Mouse (Mus musculus): Measurements from ENCODE around the gene Osbpl6. TPM values are rescaled to one million over a fixed set of nuclear protein-coding genes. Genes with fewer than 3 reads are reported as not detected.
A peak's percentile ranks its signal among the peaks of the same experiment; 100 is the strongest.

The Osbpl6 gene
- polyA plus RNA-seq (2015; fragmentation: Nextera tagmentation; extraction: Ambion mirVana), result 23.1 and 28.7 TPM in 2 replicates

DNA sequence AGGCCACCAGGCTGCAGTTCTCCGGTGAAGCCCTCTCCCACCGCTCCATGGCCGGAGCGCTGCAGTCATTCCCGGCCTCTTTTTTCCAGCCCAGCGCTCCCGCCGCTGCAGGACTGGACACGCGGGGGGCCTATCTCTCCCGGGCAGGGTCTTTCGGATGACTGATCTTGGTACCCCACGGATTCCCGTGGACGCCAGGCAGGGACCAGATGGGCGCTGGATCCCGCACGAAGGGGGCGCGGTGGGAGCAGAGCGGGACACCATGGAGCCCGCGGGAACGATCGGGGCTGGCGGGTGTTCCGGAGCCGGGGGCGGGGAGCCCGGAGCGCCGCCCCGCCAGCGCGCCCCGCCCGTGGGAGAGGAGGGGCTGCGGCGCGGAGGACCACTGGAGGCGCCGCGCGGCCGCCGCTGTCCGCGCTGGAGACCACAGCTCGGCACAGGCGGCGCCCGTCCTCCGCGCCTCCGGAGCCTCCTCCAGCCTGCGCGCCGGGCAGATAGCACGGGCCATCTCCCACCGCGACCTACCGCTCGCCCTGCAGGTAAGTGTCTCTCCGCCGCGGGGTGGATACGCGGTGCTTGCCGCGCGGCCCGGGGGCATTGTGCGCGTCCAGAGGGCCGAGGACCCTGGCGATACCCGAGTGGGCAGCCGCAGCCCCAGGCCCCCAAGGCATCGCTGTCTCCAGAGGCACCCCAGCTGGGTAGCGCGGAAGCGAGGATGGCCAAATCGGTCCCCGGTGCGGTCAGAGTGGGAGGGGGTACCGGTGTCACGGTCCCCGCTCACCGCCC, at the start of gene Osbpl6:
Gene Osbpl6 (plus strand): TSS at position 358 of the 786 bp plus-strand sequence.
- Histone ChIP-seq H3K27ac (ENCODE audit: low read length) (peak within 1 kb of the TSS; percentile 90), H3K4me1 (ENCODE audit: control insufficient read depth, insufficient read depth, low read length) (peaks cover 10% of the 10 kb centered on the region), H3K27me3 (ENCODE audit: control insufficient read depth, insufficient read depth, low read depth, low read length) (peaks cover 5% of the 10 kb centered on the region), H3K4me3 (ENCODE audit: low read depth, low read length) (peak within 1 kb of the TSS; percentile 74), H3K9ac (ENCODE audit: low read depth, low read length) (peak within 1 kb of the TSS; percentile 98), H3K36me3 (ENCODE audit: control insufficient read depth, insufficient read depth, low read length) (no peaks in the 10 kb centered on the region), H3K9me3 (replicated peaks; ENCODE audit: control insufficient read depth, low read length, poor library complexity, severe bottlenecking) (no peaks in the 10 kb centered on the region), H3K4me2 (ENCODE audit: low read length) (peak within 1 kb of the TSS; percentile 86)
- WGBS, result under 1% methylated on average over 59 of the region's 89 CpGs
- peak; percentile 96 for ATAC-seq

DNA sequence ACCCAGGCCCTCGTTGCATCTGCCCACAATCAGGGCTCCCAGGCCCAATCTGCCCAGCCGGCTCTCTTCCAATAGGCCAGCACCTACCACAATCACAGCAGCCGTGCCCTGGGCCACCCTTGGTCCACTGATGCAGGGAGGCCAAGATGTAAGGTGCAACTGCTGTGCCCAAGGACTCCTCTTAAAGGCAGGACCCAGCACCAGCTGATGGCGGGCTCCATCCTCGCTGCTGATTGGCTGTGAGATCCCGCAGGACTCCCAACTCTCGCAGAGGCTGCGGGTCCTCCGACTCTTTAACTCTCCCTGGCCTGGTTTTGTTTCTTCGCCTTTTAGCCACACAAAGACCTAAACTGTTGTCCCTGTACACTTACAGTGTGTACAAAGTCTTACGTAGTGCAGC, 46.1 kb upstream of the Osbpl6 start, which contains the start of gene Cyct:
Gene Cyct (minus strand): TSS at position 225 of the 400 bp plus-strand sequence.
- 83% methylated on average over 11 of the region's 11 CpGs for WGBS
- H3K27ac ChIP-seq (ENCODE audit: low read length), result no peak within 1 kb of the TSS
- no peaks in the 10 kb centered on the region for H3K4me1 ChIP-seq (ENCODE audit: control insufficient read depth, insufficient read depth, low read length)
- no peak within 1 kb of the TSS for H3K9ac ChIP-seq (ENCODE audit: low read depth, low read length)
- no peak within 1 kb of the TSS for H3K4me2 ChIP-seq (ENCODE audit: low read length)
- H3K4me3 ChIP-seq (ENCODE audit: low read depth, low read length), result no peak within 1 kb of the TSS
- no peaks in the 10 kb centered on the region for H3K27me3 ChIP-seq (ENCODE audit: control insufficient read depth, insufficient read depth, low read depth, low read length)
- no peaks in the 10 kb centered on the region for H3K9me3 ChIP-seq (replicated peaks; ENCODE audit: control insufficient read depth, low read length, poor library complexity, severe bottlenecking)
- H3K36me3 ChIP-seq (ENCODE audit: control insufficient read depth, insufficient read depth, low read length), result no peaks in the 10 kb centered on the region
- ATAC-seq, result no peak

DNA sequence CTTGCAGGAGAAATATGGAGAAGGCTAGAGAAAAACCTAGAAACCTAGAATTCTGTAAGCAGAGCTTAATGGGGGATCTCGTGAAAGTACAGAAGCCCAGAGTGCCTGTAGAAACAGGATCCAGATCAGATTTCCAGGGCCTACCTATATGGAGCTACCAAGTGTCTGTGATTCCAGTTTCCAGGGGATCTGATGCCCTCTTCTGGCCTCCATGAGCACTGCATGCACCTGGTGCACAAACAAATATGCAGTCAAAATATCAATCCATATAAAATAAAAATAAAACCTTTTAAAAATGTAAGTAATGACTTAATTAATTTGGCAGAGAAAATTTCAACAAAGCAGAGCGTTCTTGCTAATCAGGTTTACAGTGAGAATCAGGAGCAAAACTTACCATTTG, 44.2 kb upstream of the Osbpl6 start:
- Histone ChIP-seq H3K4me2 (ENCODE audit: low read length) (no peak overlapping the region), H3K36me3 (ENCODE audit: control insufficient read depth, insufficient read depth, low read length) (no peaks in the 10 kb centered on the region), H3K27ac (ENCODE audit: low read length) (no peak overlapping the region), H3K9me3 (replicated peaks; ENCODE audit: control insufficient read depth, low read length, poor library complexity, severe bottlenecking) (no peaks in the 10 kb centered on the region), H3K4me1 (ENCODE audit: control insufficient read depth, insufficient read depth, low read length) (no peaks in the 10 kb centered on the region), H3K4me3 (ENCODE audit: low read depth, low read length) (no peak overlapping the region), H3K27me3 (ENCODE audit: control insufficient read depth, insufficient read depth, low read depth, low read length) (no peaks in the 10 kb centered on the region), H3K9ac (ENCODE audit: low read depth, low read length) (no peak overlapping the region)
- ATAC-seq, result no peak
- WGBS, result 66% methylated on average over 2 of the region's 2 CpGs

DNA sequence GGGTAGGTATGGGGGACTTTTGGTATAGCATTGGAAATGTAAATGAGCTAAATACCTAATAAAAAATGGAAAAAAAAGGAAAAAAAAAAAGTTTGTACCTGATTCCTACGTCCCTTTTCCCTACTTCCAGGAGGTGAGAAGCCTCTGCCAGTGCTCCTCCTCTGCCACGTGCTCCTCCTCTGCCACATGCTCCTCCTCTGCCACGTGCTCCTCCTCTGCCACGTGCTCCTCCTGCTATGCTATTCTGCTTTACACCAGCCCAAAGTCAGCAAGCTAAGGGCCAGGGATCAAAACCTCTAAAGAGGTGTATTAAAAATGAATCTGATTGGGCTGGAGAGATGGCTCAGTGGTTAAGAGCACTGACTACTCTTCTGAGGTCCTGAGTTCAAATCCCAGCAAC, 40.5 kb upstream of the Osbpl6 start:
- 70% methylated on average over 4 of the region's 4 CpGs for WGBS

DNA sequence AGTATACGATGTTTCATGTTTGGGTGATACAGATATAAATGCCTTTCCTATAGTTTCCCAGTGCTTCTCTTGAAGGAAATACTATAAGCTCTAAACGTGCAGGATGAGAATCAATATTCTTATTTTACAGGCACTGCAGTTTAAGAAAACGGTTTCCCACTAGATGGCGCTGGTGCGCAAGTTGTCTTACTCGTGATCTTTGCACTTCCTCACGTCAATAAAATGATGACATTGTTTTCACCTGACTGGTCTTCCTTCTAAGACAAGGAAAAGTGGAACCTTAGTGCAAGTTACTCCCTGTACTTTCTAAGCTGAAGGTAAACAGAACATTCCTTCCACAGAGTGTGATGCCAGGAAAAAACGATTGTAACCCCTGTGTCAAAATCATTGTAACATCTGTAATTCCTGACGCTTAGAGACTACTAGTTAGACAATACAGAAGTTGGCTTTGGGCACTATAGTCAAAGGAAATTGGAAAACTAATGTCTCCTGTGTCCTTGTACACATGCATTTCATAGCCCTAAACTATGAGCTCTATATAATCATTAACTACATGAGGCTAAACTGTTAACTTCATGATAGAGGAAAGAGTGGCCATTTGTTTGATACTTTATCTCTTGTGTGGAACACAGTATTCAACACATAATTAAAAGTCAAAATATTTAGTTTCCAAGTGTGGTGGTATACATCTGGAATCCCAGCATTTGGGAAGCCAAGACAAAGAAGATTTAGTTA, 39.0 kb upstream of the Osbpl6 start:
- H3K27me3 ChIP-seq (ENCODE audit: control insufficient read depth, insufficient read depth, low read depth, low read length), result no peaks in the 10 kb centered on the region
- H3K9me3 ChIP-seq (replicated peaks; ENCODE audit: control insufficient read depth, low read length, poor library complexity, severe bottlenecking), result no peaks in the 10 kb centered on the region
- peaks cover 13% of the 10 kb centered on the region for H3K4me1 ChIP-seq (ENCODE audit: control insufficient read depth, insufficient read depth, low read length)
- no peak for ATAC-seq
- H3K4me2 ChIP-seq (ENCODE audit: low read length), result no peak overlapping the region
- 18% methylated on average over 9 of the region's 9 CpGs for WGBS
- no peak overlapping the region for H3K9ac ChIP-seq (ENCODE audit: low read depth, low read length)
- no peaks in the 10 kb centered on the region for H3K36me3 ChIP-seq (ENCODE audit: control insufficient read depth, insufficient read depth, low read length)
- H3K27ac ChIP-seq (ENCODE audit: low read length), result no peak overlapping the region
- H3K4me3 ChIP-seq (ENCODE audit: low read depth, low read length), result no peak overlapping the region

More for the DNA sequence above, 40.5 kb upstream of the Osbpl6 start:
- Histone ChIP-seq H3K4me3 (ENCODE audit: low read depth, low read length) (no peak overlapping the region), H3K36me3 (ENCODE audit: control insufficient read depth, insufficient read depth, low read length) (no peaks in the 10 kb centered on the region), H3K4me2 (ENCODE audit: low read length) (no peak overlapping the region), H3K9ac (ENCODE audit: low read depth, low read length) (no peak overlapping the region), H3K27me3 (ENCODE audit: control insufficient read depth, insufficient read depth, low read depth, low read length) (no peaks in the 10 kb centered on the region), H3K4me1 (ENCODE audit: control insufficient read depth, insufficient read depth, low read length) (peaks cover 8% of the 10 kb centered on the region), H3K9me3 (replicated peaks; ENCODE audit: control insufficient read depth, low read length, poor library complexity, severe bottlenecking) (no peaks in the 10 kb centered on the region), H3K27ac (ENCODE audit: low read length) (no peak overlapping the region)
- no peak for ATAC-seq

DNA sequence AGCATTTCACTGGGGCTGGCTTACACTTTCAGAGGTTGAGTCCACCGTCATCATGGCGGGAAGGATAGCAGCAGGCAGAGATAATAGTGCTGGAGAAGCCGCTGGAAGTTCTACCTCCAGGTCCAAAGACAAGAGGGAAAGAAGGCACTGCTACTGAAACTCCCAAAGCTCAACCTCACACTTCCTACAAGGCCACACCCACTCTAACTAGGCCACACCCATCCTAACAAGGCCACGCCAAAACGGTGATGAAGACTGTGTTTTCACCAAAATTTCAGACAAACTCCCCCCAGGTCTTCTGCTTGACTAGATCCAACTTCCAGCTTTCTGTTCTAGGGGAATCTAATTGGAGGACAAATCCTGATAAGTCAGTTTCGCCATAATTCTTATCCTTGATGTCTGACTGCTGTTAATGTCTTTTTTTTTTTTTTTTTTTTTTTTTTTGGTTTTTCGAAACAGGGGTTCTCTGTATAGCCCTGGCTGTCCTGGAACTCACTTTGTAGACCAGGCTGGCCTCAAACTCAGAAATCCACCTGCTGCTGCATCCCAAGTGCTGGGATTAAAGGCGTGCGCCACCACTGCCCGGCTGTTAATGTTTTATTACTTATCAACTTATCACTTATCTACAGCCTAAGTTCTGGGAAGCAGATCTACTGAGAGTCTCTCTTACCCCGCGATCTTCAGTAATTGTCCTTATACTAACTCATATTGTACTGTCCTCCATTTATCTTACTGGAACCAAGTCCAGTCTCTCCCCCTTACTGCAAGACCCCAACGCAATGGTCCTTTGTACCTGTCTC, 37.2 kb upstream of the Osbpl6 start:
- WGBS, result 75% methylated on average over 12 of the region's 13 CpGs
- H3K4me3 ChIP-seq (ENCODE audit: low read depth, low read length), result no peak overlapping the region

DNA sequence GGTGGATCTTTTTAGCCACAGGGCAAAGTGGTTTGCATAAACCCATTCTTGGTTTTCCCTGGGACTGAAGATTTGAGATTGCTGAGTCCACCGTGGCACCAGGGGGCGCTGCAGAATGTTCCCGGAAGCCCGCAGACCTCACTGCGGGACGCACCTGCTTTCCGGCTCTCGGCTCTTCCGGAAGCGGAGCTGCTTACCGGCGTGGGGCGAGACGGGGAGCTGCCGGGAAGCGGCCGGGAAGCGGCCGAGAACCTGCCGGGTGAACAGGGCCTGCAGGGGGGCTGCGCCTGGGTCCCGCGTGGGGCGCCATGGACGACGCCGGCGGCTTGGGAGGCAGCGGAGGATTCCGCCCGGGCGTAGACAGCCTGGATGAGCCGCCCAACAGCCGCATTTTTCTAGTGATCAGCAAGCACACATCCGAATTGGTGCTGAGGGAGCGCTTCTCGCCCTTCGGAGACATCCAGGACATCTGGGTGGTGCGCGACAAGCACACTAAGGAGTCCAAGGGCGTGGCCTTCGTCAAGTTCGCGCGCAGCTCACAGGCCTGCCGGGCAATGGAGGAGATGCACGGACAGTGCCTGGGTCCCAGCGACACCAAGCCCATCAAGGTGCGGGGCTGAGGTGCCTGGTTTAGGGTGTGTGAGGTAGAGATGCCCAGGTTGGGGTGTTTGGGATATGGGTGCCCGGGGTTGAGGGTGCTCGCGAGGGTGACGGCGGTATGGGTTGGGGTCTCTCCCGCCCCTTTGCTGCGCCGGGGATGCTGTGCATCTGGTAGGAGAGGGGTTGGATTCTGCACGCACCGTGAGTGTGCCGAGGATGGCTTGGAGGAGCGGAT, 36.3 kb upstream of the Osbpl6 start, which contains the start of gene Rbm45:
Gene Rbm45 (plus strand): TSS at position 164 of the 835 bp plus-strand sequence.
- peak within 1 kb of the TSS; percentile 74 for H3K27ac ChIP-seq (ENCODE audit: low read length)
- H3K9me3 ChIP-seq (replicated peaks; ENCODE audit: control insufficient read depth, low read length, poor library complexity, severe bottlenecking), result no peaks in the 10 kb centered on the region
- peaks cover 13% of the 10 kb centered on the region for H3K4me1 ChIP-seq (ENCODE audit: control insufficient read depth, insufficient read depth, low read length)
- H3K4me3 ChIP-seq (ENCODE audit: low read depth, low read length), result peak within 1 kb of the TSS; percentile 96
- no peaks in the 10 kb centered on the region for H3K27me3 ChIP-seq (ENCODE audit: control insufficient read depth, insufficient read depth, low read depth, low read length)
- peak; percentile 97 for ATAC-seq
- WGBS, result 0% methylated on average over 58 of the region's 61 CpGs
- H3K4me2 ChIP-seq (ENCODE audit: low read length), result peak within 1 kb of the TSS; percentile 97
- H3K9ac ChIP-seq (ENCODE audit: low read depth, low read length), result peak within 1 kb of the TSS; percentile 94
- peaks cover 4% of the 10 kb centered on the region; the same call in 1 of the 2 replicates for H3K36me3 ChIP-seq (ENCODE audit: control insufficient read depth, insufficient read depth, low read length)

More for the DNA sequence above, 37.2 kb upstream of the Osbpl6 start:
- Histone ChIP-seq H3K4me1 (ENCODE audit: control insufficient read depth, insufficient read depth, low read length) (peaks cover 13% of the 10 kb centered on the region), H3K36me3 (ENCODE audit: control insufficient read depth, insufficient read depth, low read length) (0 out of 2 replicates have a peak, but pooled peaks cover 4% of the 10 kb centered on the region), H3K9me3 (replicated peaks; ENCODE audit: control insufficient read depth, low read length, poor library complexity, severe bottlenecking) (no peaks in the 10 kb centered on the region), H3K9ac (ENCODE audit: low read depth, low read length) (peak overlapping the region; percentile 94; the same call in 1 of the 2 replicates), H3K27ac (ENCODE audit: low read length) (no peak overlapping the region), H3K27me3 (ENCODE audit: control insufficient read depth, insufficient read depth, low read depth, low read length) (no peaks in the 10 kb centered on the region), H3K4me2 (ENCODE audit: low read length) (no peak overlapping the region)
- ATAC-seq, result no peak

DNA sequence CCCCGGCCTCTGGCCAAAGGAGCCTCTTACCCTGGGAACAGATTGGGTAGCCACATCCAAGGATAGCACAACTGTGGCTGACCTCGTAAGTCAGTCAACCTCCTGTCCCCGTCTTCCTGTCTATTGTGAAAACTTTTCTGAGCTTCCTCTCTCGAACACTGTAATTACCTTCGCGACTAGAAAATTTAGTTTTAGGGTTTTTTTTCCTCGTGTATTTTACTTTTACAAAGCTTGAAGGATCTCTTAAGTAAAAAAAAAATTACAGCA, 35.7 kb upstream of the Osbpl6 start:
- Histone ChIP-seq H3K4me3 (ENCODE audit: low read depth, low read length) (peak overlapping the region; percentile 96), H3K4me1 (ENCODE audit: control insufficient read depth, insufficient read depth, low read length) (peaks cover 13% of the 10 kb centered on the region), H3K9ac (ENCODE audit: low read depth, low read length) (peak overlapping the region; percentile 94), H3K27ac (ENCODE audit: low read length) (no peak overlapping the region), H3K9me3 (replicated peaks; ENCODE audit: control insufficient read depth, low read length, poor library complexity, severe bottlenecking) (no peaks in the 10 kb centered on the region), H3K4me2 (ENCODE audit: low read length) (peak overlapping the region; percentile 97), H3K27me3 (ENCODE audit: control insufficient read depth, insufficient read depth, low read depth, low read length) (no peaks in the 10 kb centered on the region), H3K36me3 (ENCODE audit: control insufficient read depth, insufficient read depth, low read length) (peaks cover 8% of the 10 kb centered on the region; the same call in 1 of the 2 replicates)
- no peak for ATAC-seq
- WGBS, result 5% methylated on average over 7 of the region's 7 CpGs
